Mouse (Mus musculus) neural tube, embryonic 15.5 days (tissue): ENCODE results near the gene Ankmy1. TPM values are rescaled to one million over a fixed set of nuclear protein-coding genes. Genes with fewer than 3 reads are reported as not detected.

ENCODE experiments used
- ATAC-seq: fragments of 200-750 bp; cut with Nextera tagmentation; 2 replicates; pipeline ENCODE4 v1.8.0; 2017; ENCODE audit warnings: mild to moderate bottlenecking, moderate TSS enrichment, moderate library complexity; ENCODE audit not compliant: low FRiP score
- H3K27ac ChIP-seq: fragments of 300-500 bp; sonication (generic); replicated peaks from 2 replicates; pipeline ENCODE4 v1.5.1; 2015; ENCODE audit warnings: mild to moderate bottlenecking, inconsistent platforms
- H3K27me3 ChIP-seq: fragments of 300-500 bp; sonication (generic); replicated peaks from 2 replicates; pipeline ENCODE4 v1.6.1; 2015; ENCODE audit warnings: inconsistent platforms
- H3K36me3 ChIP-seq: fragments of 300-500 bp; sonication (generic); 2 replicates; pipeline ENCODE4 v1.6.1; 2015; ENCODE audit warnings: inconsistent platforms
- H3K4me1 ChIP-seq: fragments of 300-500 bp; sonication (generic); 2 replicates; pipeline ENCODE4 v1.6.1; 2015; ENCODE audit warnings: inconsistent platforms
- H3K4me2 ChIP-seq: fragments of 300-500 bp; sonication (generic); 2 replicates; pipeline ENCODE4 v1.6.1; 2015; ENCODE audit warnings: inconsistent platforms, mild to moderate bottlenecking, moderate library complexity
- H3K4me3 ChIP-seq: fragments of 300-500 bp; sonication (generic); replicated peaks from 2 replicates; pipeline ENCODE4 v1.5.1; 2015; ENCODE audit warnings: mild to moderate bottlenecking, inconsistent platforms
- H3K9ac ChIP-seq: fragments of 300-500 bp; sonication (generic); replicated peaks from 2 replicates; pipeline ENCODE4 v1.6.1; 2015; ENCODE audit warnings: mild to moderate bottlenecking, inconsistent platforms
- H3K9me3 ChIP-seq: fragments of 300-500 bp; sonication (generic); replicated peaks from 2 replicates; pipeline ENCODE4 v1.6.1; 2016; ENCODE audit warnings: inconsistent platforms
- WGBS: fragments of 180-500 bp; shearing (Covaris S2); methylation state at CpG from one replicate; pipeline ENCODE4 v1.1.7; 2015; ENCODE audit warnings: mixed read lengths; 5-methylcytosine and 5-hydroxymethylcytosine counted together
- polyA plus RNA-seq: library from polyadenylated mRNA; unstranded; fragments of >200 nt; fragmentation: Nextera tagmentation; extraction: Ambion mirVana; gene quantifications from 2 replicates; pipeline ENCODE4 v1.2.1, GENCODE M21; 2015

Gene Ankmy1
- polyA plus RNA-seq, 1 experiment from 2014 or later, result 0.69 TPM

DNA sequence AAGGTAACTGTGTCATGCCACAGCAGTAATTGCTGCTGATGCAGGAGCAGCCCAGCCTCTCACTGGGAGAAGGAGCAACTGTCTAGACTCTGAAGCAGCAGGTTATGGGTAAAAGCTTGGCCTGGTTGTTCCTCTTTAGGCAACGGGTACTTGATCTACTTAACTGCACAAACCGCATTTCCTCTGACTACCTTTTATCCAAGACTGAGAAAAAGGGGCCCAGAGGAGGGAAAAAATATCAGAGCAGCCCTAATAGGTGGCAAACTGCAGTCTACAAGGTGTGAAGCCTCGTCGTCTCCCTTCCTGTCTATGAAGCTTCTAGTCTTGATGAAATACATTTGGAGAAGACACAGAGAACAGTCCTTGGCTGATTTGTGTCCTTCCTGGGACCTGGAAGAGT lies 30.9 kb upstream of the Ankmy1 start:
- Histone ChIP-seq H3K9me3 (no peaks in the 10 kb centered on the region), H3K4me3 (peak overlapping the region; percentile 67), H3K27me3 (peaks cover 6% of the 10 kb centered on the region; the same call in 1 of the 2 replicates), H3K4me2 (peak overlapping the region; percentile 90), H3K36me3 (peaks cover 11% of the 10 kb centered on the region), H3K9ac (peak overlapping the region; percentile 65), H3K27ac (peak overlapping the region; percentile 99), H3K4me1 (peaks cover 33% of the 10 kb centered on the region)
- no peak for ATAC-seq
- 78% methylated on average over 4 of the region's 4 CpGs for WGBS

DNA sequence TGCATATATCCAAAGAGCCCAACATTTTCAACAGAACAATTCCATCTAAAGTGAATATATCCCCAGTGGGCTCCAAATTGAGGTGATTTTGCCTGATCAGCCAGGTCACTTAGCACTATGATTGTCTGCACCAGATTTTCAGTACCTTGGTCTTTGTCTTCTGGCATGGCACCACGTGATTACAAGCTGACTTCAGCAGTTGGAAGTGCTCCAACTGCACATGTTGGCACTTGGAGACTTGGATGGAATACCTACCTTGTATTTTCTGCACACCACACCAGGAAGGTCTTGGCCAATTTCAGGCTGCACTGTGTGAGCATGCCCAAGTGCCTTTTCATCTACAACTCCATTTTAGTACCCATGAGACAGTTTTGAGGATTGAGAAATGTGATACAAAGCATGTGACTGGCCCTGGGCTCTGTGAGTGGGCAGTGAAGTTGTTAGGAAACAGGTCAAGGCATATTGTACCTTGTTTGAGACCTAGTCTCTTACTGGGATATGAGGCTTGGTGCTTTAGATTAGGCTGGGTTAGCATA lies 27.5 kb upstream of the Ankmy1 start:
- ATAC-seq, result no peak
- Histone ChIP-seq H3K9me3 (no peaks in the 10 kb centered on the region), H3K9ac (no peak overlapping the region), H3K4me1 (peaks cover 11% of the 10 kb centered on the region), H3K4me2 (no peak overlapping the region), H3K27ac (no peak overlapping the region), H3K36me3 (no peaks in the 10 kb centered on the region), H3K27me3 (peaks cover 6% of the 10 kb centered on the region; the same call in 1 of the 2 replicates), H3K4me3 (no peak overlapping the region)
- WGBS, result 29% methylated on average over 1 of the region's 1 CpGs

DNA sequence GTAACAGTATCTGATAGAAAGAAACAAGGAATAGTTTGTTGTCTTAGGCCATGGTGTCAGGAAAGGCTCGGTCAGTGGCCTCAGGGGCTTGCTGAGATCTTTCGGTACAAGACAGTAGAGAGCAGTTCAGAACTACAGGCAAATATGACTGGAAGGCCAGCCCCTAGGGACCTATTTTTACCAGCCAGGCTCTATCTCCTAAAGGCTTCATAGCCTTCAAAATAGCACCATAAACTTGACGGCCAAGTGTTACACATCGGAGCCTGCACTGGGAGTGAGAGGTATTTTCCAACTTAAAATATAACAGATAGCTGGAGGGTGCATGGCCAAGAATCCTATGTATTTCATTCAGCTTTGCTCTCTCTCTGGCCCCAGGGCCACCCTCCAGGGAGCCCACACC lies 18.8 kb upstream of the Ankmy1 start:
- ATAC-seq, result no peak
- WGBS, result 84% methylated on average over 4 of the region's 4 CpGs
- Histone ChIP-seq H3K9ac (no peak overlapping the region), H3K9me3 (no peaks in the 10 kb centered on the region), H3K4me2 (no peak overlapping the region), H3K27ac (no peak overlapping the region), H3K27me3 (no peaks in the 10 kb centered on the region), H3K4me3 (no peak overlapping the region), H3K36me3 (peaks cover 48% of the 10 kb centered on the region), H3K4me1 (no peaks in the 10 kb centered on the region)

DNA sequence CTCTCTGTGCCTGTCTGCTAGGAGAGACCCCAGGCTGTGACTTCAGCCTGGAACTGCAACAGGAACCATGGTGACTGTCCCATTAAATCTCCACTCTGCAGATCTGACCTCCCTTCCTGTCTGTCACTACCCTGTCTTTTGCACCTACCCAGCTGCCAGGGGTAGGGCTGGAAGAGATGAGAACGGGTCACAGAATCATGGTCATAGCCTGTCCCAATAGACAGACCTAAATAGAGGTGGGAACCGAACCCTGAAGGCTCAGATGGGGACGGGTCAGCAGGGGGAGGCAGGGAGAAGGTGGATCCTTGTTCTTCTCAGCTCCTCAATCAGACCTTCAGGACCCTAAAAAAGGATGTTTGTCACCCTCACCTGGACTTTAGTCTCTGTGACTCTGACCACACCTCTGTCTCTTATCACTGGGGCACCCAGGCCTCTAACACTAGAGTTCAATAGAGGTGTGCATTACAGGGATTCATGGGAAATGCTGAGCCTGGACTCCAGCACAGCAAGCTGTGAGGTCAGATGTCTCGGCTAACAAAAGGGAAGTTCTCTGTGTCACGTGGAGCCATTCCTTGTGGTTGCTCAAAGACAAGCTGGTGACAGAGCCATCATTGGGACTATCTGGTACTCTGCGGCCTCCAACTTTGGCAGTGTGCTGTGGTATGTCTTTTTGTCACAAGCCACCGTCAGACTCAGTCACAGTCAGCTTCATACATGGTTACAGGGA lies 17.9 kb upstream of the Ankmy1 start:
- no peaks in the 10 kb centered on the region for H3K4me1 ChIP-seq
- no peaks in the 10 kb centered on the region for H3K27me3 ChIP-seq
- peaks cover 57% of the 10 kb centered on the region for H3K36me3 ChIP-seq
- no peak overlapping the region for H3K9ac ChIP-seq
- H3K9me3 ChIP-seq, result no peaks in the 10 kb centered on the region
- 90% methylated on average over 7 of the region's 7 CpGs for WGBS
- H3K4me3 ChIP-seq, result no peak overlapping the region
- H3K27ac ChIP-seq, result no peak overlapping the region
- H3K4me2 ChIP-seq, result no peak overlapping the region
- no peak for ATAC-seq

DNA sequence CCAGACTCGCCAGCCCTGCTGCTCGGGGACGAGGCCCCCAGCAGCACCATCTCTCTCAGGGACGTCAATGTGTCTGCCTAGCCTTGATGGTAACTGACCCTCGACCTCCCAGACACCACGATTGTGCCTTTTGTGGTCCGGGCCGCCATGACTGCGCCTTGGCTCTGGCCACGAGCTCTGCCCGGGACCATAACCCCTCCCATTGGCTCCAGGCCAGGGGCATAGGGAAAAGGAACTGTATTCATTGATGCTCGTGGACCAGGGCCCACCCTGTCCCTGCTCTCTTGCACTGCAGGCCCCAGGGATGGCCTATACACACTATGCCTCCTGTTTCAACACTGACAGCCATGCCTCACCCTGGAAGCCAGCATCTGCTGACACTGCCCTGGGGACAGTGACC lies 17.1 kb upstream of the Ankmy1 start:
- Histone ChIP-seq H3K27ac (no peak overlapping the region), H3K36me3 (peaks cover 65% of the 10 kb centered on the region), H3K9me3 (no peaks in the 10 kb centered on the region), H3K4me1 (no peaks in the 10 kb centered on the region), H3K9ac (no peak overlapping the region), H3K27me3 (no peaks in the 10 kb centered on the region), H3K4me3 (no peak overlapping the region), H3K4me2 (no peak overlapping the region)
- 83% methylated on average over 12 of the region's 12 CpGs for WGBS
- ATAC-seq, result no peak

DNA sequence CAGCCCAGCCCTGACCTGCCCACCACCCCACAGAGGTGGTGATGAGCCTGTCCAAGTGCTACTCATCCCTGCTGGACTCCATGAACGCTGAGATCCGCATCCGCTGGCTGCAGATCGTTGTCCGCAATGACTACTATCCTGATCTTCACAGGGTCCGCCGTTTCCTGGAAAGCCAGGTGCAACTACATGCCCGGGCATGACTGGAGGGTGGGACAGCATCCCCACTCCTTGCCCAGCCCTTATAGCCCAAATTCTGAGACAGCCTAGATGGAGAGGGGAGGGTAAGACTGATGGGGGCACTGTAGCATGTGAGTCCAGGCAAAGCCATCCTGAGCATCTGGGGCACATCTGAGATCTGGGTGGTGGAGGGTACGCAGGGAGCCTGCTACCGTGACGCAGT lies 16.4 kb upstream of the Ankmy1 start:
- Histone ChIP-seq H3K27ac (no peak overlapping the region), H3K27me3 (no peaks in the 10 kb centered on the region), H3K9me3 (no peaks in the 10 kb centered on the region), H3K36me3 (peaks cover 68% of the 10 kb centered on the region), H3K4me3 (no peak overlapping the region), H3K9ac (no peak overlapping the region), H3K4me2 (no peak overlapping the region), H3K4me1 (0 out of 2 replicates have a peak, but pooled peaks cover 2% of the 10 kb centered on the region)
- ATAC-seq, result no peak
- WGBS, result 95% methylated on average over 11 of the region's 11 CpGs

DNA sequence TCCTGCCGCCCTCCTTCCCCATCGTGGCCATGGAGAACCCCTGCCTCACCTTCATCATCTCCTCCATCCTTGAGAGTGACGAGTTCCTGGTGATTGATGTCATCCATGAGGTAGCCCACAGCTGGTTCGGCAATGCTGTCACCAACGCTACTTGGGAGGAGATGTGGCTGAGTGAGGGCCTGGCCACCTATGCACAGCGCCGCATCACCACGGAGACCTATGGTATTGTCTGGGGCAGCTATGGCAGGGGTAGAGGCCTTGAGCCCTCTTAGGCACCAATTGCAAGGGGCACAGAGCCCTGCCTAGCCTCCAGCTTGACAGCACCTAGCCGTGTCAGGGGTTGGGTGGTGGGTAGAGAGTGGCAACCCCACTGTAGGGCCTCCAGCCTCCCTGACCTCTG lies 14.0 kb upstream of the Ankmy1 start:
- Histone ChIP-seq H3K4me3 (no peak overlapping the region), H3K9me3 (no peaks in the 10 kb centered on the region), H3K4me1 (peaks cover 26% of the 10 kb centered on the region), H3K4me2 (no peak overlapping the region), H3K36me3 (peaks cover 71% of the 10 kb centered on the region), H3K27me3 (no peaks in the 10 kb centered on the region), H3K9ac (no peak overlapping the region), H3K27ac (no peak overlapping the region)
- WGBS, result 97% methylated on average over 9 of the region's 9 CpGs
- ATAC-seq, result no peak

DNA sequence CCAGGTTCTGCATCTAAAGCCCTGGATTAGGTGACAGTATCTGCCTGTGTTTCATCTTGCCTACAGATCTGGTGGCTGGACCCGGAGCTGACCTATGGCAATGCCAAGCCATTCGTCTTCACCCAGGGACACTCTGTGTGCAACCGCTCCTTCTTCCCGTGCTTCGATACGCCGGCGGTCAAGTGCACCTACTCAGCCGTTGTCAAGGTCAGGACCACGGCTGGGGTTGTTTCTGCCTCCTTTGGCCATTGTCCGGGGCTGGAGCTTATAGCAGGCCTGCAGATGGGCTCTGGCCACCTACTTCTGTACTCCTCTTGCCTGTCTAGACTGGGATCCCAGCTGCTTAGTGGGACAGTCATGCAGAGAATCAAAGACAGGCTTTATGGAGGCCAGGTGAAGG lies 12.3 kb upstream of the Ankmy1 start:
- Histone ChIP-seq H3K9me3 (no peaks in the 10 kb centered on the region), H3K36me3 (peaks cover 58% of the 10 kb centered on the region), H3K27me3 (no peaks in the 10 kb centered on the region), H3K4me1 (peaks cover 32% of the 10 kb centered on the region), H3K4me2 (no peak overlapping the region), H3K4me3 (no peak overlapping the region), H3K27ac (no peak overlapping the region), H3K9ac (no peak overlapping the region)
- no peak for ATAC-seq
- whole genome bisulfite sequencing, result 95% methylated on average over 11 of the region's 11 CpGs

DNA sequence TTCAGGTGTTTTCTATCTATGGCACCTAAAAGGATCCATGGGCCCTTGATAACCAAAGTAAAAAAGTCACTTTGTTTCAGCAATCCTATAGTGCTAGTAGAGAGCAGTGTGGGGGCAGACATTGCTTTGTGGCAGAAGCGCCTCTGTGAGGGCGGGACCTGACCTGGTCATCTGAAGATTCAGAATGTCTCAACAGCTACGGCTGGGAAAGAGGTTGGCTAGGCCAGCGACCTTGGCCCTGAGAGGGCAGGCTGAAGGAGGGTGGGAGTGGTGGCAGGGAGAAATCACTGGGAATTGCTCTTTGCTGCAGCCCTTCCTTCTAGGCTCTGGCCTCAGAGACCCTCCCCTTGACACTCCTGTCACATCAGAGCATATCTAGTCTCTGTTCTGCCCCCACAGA lies 11.5 kb upstream of the Ankmy1 start:
- H3K4me2 ChIP-seq, result no peak overlapping the region
- 81% methylated on average over 4 of the region's 4 CpGs for WGBS

DNA sequence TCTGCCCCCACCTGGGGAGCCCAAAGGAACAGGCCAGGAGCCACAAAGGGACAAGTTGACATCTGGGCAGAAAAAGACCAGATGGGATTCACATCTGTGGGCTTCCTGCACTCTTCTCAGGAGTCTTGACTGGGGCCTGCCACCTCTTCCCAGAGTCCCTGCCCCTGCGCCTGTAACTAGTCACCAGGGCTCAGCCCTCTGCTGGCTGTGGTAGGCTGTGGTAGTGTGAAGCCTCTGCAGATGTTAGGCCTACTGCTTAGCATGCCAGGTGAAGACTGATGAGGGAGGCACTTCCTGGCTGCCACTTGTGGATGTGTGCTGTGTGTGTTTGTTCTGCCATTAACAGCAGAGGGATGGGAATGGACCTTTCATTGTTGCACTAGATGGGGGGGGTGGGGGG lies 9.6 kb upstream of the Ankmy1 start:
- H3K4me1 ChIP-seq, result peaks cover 52% of the 10 kb centered on the region
- H3K4me3 ChIP-seq, result peak overlapping the region; percentile 70
- H3K9me3 ChIP-seq, result no peaks in the 10 kb centered on the region
- H3K9ac ChIP-seq, result peak overlapping the region; percentile 96
- peak overlapping the region; percentile 70 for H3K4me2 ChIP-seq
- no peak for ATAC-seq
- H3K36me3 ChIP-seq, result peaks cover 31% of the 10 kb centered on the region
- no peak overlapping the region for H3K27ac ChIP-seq
- WGBS, result 53% methylated on average over 1 of the region's 1 CpGs
- no peaks in the 10 kb centered on the region for H3K27me3 ChIP-seq

More for the DNA sequence above, 11.5 kb upstream of the Ankmy1 start:
- Histone ChIP-seq H3K4me1 (peaks cover 40% of the 10 kb centered on the region), H3K27me3 (no peaks in the 10 kb centered on the region), H3K9me3 (no peaks in the 10 kb centered on the region), H3K9ac (no peak overlapping the region), H3K36me3 (peaks cover 50% of the 10 kb centered on the region), H3K4me3 (no peak overlapping the region), H3K27ac (no peak overlapping the region)
- no peak for ATAC-seq

DNA sequence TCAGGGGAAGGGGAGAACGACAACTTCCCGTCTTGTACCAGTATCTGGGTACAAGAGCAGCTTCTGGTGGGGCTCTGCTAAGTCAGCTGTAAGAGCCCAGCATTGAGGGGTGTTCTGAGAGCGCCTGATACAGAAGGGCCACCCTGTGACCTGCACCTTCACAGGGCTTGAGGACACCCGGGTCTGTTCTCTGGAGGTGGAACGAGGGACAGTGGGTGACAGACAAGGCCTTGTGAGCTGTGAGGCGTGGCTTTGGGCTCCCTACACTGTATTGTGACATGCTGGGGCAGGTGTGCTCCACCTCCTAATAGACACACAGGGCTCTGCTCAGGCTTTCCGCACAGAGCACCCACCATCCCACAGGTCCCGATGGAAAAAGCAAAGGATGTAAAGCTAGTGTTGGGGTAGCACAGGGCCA lies 9.0 kb upstream of the Ankmy1 start:
- Histone ChIP-seq H3K4me1 (peaks cover 53% of the 10 kb centered on the region), H3K4me2 (peak overlapping the region; percentile 70), H3K4me3 (peak overlapping the region; percentile 70), H3K27me3 (no peaks in the 10 kb centered on the region), H3K27ac (peak overlapping the region; percentile 94), H3K9ac (peak overlapping the region; percentile 96), H3K9me3 (no peaks in the 10 kb centered on the region), H3K36me3 (peaks cover 25% of the 10 kb centered on the region)
- 37% methylated on average over 8 of the region's 8 CpGs for WGBS
- no peak for ATAC-seq

DNA sequence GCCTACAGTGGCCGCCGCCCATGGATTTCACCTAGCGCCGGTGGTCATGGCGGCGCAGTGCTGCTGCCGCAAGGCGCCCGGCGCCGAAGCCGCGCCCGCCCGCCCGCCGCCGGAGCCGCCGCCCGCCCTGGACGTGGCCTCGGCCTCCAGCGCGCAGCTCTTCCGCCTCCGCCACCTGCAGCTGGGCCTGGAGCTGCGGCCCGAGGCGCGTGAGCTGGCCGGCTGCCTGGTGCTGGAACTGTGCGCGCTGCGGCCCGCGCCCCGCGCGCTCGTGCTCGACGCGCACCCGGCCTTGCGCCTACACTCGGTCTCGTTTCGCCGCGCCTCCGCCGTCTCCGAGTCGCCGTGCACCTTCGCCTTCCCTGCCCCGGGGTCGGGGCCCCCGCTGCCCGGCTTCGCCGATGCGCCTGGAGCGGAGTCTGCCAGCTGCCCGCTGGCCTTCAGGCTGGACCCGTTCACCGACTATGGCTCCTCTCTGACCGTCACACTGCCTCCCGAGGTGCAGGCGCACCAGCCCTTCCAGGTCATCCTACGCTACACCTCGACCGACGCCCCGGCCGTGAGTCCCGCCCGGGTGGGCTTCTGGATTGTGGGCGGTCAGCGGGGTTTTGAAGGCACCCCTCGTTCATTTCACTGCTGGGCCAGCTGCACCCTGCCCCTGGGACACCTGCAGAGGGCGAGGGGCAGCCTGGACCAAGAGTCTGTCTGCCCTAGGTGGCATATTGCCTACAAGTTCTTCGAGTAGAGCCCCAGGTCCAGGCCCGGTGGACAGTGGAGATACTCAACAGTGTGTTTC lies 8.4 kb upstream of the Ankmy1 start:
- Histone ChIP-seq H3K27me3 (no peaks in the 10 kb centered on the region), H3K4me2 (peak overlapping the region; percentile 70), H3K36me3 (peaks cover 19% of the 10 kb centered on the region), H3K9me3 (no peaks in the 10 kb centered on the region), H3K27ac (peak overlapping the region; percentile 94), H3K4me1 (peaks cover 59% of the 10 kb centered on the region), H3K4me3 (peak overlapping the region; percentile 70), H3K9ac (peak overlapping the region; percentile 96)
- ATAC-seq, result peak; percentile 32
- WGBS, result under 1% methylated on average over 62 of the region's 85 CpGs
